29 mouse cellular contexts compared by ENCODE assay signal in genomic region chr14:57318812-57319211, GRCm38 (mm10).
DNase-seq lines count a peak whose midpoint lies in the region; ATAC-seq lines count a peak whose summit lies in the region.
"Had no signal": no experiment of that assay in that cellular context is flagged by ENCODE, and none has a peak within 500 bp of the region (broad histone marks: within the 10 kb centered on the region; RNA-seq: fewer than 3 reads in every experiment).

No protein-coding gene starts in this region.

- no peak overlapping the region for H3K9ac ChIP-seq in kidney, embryonic 16.5 days (replicated peaks; ENCODE audit: low read length)
- H3K9ac ChIP-seq in midbrain, embryonic 15.5 days = no peak overlapping the region
- H3K9ac ChIP-seq: embryonic facial prominence, embryonic 13.5 days; forebrain, embryonic 12.5 days; forebrain, embryonic 15.5 days; heart, embryonic 12.5 days; heart, embryonic 15.5 days; hindbrain, embryonic 13.5 days; intestine, embryonic 15.5 days had no signal

- H3K27me3 ChIP-seq in kidney, embryonic 16.5 days (ENCODE audit: insufficient read depth, low read length) = no peaks in the 10 kb centered on the region
- no peaks in the 10 kb centered on the region for H3K27me3 ChIP-seq in midbrain, embryonic 15.5 days (replicated peaks)
- H3K27me3 ChIP-seq: embryonic facial prominence, embryonic 13.5 days; forebrain, embryonic 12.5 days; forebrain, embryonic 15.5 days; heart, embryonic 12.5 days; heart, embryonic 15.5 days; hindbrain, embryonic 13.5 days; intestine, embryonic 15.5 days had no signal

- peaks cover 13% of the 10 kb centered on the region for H3K4me1 ChIP-seq in kidney, embryonic 16.5 days (ENCODE audit: insufficient read depth, low read length)
- no peaks in the 10 kb centered on the region for H3K4me1 ChIP-seq in midbrain, embryonic 15.5 days
- H3K4me1 ChIP-seq: forebrain, embryonic 15.5 days had no signal

- no peaks in the 10 kb centered on the region for H3K36me3 ChIP-seq in kidney, embryonic 16.5 days (ENCODE audit: insufficient read depth, low read length)
- H3K36me3 ChIP-seq in midbrain, embryonic 15.5 days (replicated peaks) = no peaks in the 10 kb centered on the region
- H3K36me3 ChIP-seq: embryonic facial prominence, embryonic 10.5 days; embryonic facial prominence, embryonic 13.5 days; forebrain, embryonic 12.5 days; forebrain, embryonic 15.5 days; heart, embryonic 12.5 days; heart, embryonic 15.5 days; hindbrain, embryonic 10.5 days; hindbrain, embryonic 13.5 days; intestine, embryonic 15.5 days had no signal

- intact Hi-C loops in gastrocnemius, postnatal 14 days (cut with DNase I; ENCODE audit: low total_unique reads) = no loop called here

- WGBS in kidney, embryonic 16.5 days = 64% methylated on average over 1 of the region's 1 CpGs
- 97% methylated on average over 1 of the region's 1 CpGs for WGBS in midbrain, embryonic 15.5 days

- no peak overlapping the region for H3K4me2 ChIP-seq in kidney, embryonic 16.5 days (replicated peaks; ENCODE audit: low read depth, low read length)
- H3K4me2 ChIP-seq in midbrain, embryonic 15.5 days = no peak overlapping the region
- H3K4me2 ChIP-seq: embryonic facial prominence, embryonic 13.5 days; forebrain, embryonic 12.5 days; forebrain, embryonic 15.5 days; heart, embryonic 12.5 days; heart, embryonic 15.5 days; hindbrain, embryonic 13.5 days; intestine, embryonic 15.5 days had no signal

- peak; percentile 39 to 59 for DNase-seq in gastrocnemius, adult 8-10 months (ENCODE audit: low spot score in 2 of 2)
- DNase-seq in gastrocnemius, postnatal 4 days (ENCODE audit: low spot score in 2 of 2) = no peak
- no peak for DNase-seq in kidney, postnatal 36 days
- DNase-seq in gastrocnemius, postnatal 14 days = peak; percentile 20
- peak; percentile 91 for DNase-seq in skeletal muscle tissue, adult 2 months (ENCODE audit: low read depth, low spot score)
- DNase-seq in thymus, adult 18-20 months = no peak
- DNase-seq: adrenal gland, adult 2 months; adrenal gland, postnatal 25 days; cerebellum, adult 11-12 months; cerebellum, adult 8-10 months; cerebellum, postnatal 10 days; cerebellum, postnatal 36 days; embryo, embryonic 11 days; heart, adult 18-20 months; heart, postnatal 10 days; heart, postnatal 36 days had no signal

- no peak overlapping the region for H3K27ac ChIP-seq in kidney, embryonic 16.5 days (ENCODE audit: low read length)
- H3K27ac ChIP-seq in midbrain, embryonic 15.5 days = no peak overlapping the region
- H3K27ac ChIP-seq: embryonic facial prominence, embryonic 10.5 days; embryonic facial prominence, embryonic 13.5 days; forebrain, embryonic 12.5 days; forebrain, embryonic 15.5 days; heart, embryonic 15.5 days; hindbrain, embryonic 10.5 days; hindbrain, embryonic 13.5 days; intestine, embryonic 15.5 days had no signal

- no peak overlapping the region for H3K4me3 ChIP-seq in kidney, embryonic 16.5 days (ENCODE audit: low read length)
- no peak overlapping the region for H3K4me3 ChIP-seq in midbrain, embryonic 15.5 days
- H3K4me3 ChIP-seq: embryonic facial prominence, embryonic 10.5 days; embryonic facial prominence, embryonic 13.5 days; forebrain, embryonic 12.5 days; forebrain, embryonic 15.5 days; heart, embryonic 12.5 days; heart, embryonic 15.5 days; hindbrain, embryonic 10.5 days; hindbrain, embryonic 13.5 days; intestine, embryonic 15.5 days had no signal

- H3K9me3 ChIP-seq in kidney, embryonic 16.5 days (ENCODE audit: low read length) = no peaks in the 10 kb centered on the region
- H3K9me3 ChIP-seq in midbrain, embryonic 15.5 days = no peaks in the 10 kb centered on the region
- H3K9me3 ChIP-seq: embryonic facial prominence, embryonic 10.5 days; embryonic facial prominence, embryonic 13.5 days; forebrain, embryonic 12.5 days; forebrain, embryonic 15.5 days; heart, embryonic 12.5 days; heart, embryonic 15.5 days; hindbrain, embryonic 10.5 days; hindbrain, embryonic 13.5 days; intestine, embryonic 15.5 days had no signal

- peak; percentile 46 for ATAC-seq in kidney, embryonic 16.5 days (ENCODE audit: low FRiP score, low TSS enrichment)
- no peak for ATAC-seq in midbrain, embryonic 15.5 days (replicated peaks)
- ATAC-seq: CD4-positive, CD25-positive, alpha-beta regulatory T cell, adult 4 months; forebrain, embryonic 15.5 days; hindbrain, embryonic 16.5 days; intestine, embryonic 15.5 days had no signal

Comparison
In these comparisons a context has a peak if more than half of its experiments do, and no peak if none do; other contexts are left out.
1. DNase-seq: peak in gastrocnemius, adult 8-10 months (2 of 2), gastrocnemius, postnatal 14 days (single experiment) and skeletal muscle tissue, adult 2 months (single experiment); none in gastrocnemius, postnatal 4 days (0 of 2), kidney, postnatal 36 days (0 of 2) and thymus, adult 18-20 months (0 of 2).